Mouse (Mus musculus) erythroblast, embryonic 14.5 days (primary cell): ENCODE results near the gene Twf2.

ENCODE experiments used
- GATA1 ChIP-seq: IDR thresholded peaks from 2 replicates; pipeline ENCODE4 v1.6.1; 2012; ENCODE audit warnings: low read length, inconsistent platforms, mixed read lengths
- TAL1 ChIP-seq: IDR thresholded peaks from 3 replicates; pipeline ENCODE4 v1.6.1; 2012; ENCODE audit warnings: low read length, inconsistent platforms, mixed read lengths

- TF ChIP-seq GATA1 (no peak), TAL1 (no peak)
Measured at GRCm38 (mm10) chr9:106227790-106228429, 25.0 kb downstream of the Twf2 start.
